Mouse (Mus musculus) lung, postnatal 0 days (tissue): ENCODE measurements around the gene Bpifb3. TPM values are rescaled to one million over a fixed set of nuclear protein-coding genes. Genes with fewer than 3 reads are reported as not detected.

Source experiments
- ATAC-seq: fragments of 200-750 bp; cut with Nextera tagmentation; 2 replicates; pipeline ENCODE4 v1.8.0; 2017; ENCODE audit warnings: moderate library complexity
- DNase-seq: peaks from one replicate; pipeline ENCODE4 v3.0.0-alpha.2; 2016; ENCODE audit warnings: low spot score
- H3K27ac ChIP-seq: fragments of 300-500 bp; sonication (generic); 2 replicates; pipeline ENCODE4 v1.5.1; 2014; ENCODE audit warnings: antibody characterized with exemption, mild to moderate bottlenecking, low read length, mixed read lengths
- H3K27me3 ChIP-seq: fragments of 300-500 bp; sonication (generic); replicated peaks from 2 replicates; pipeline ENCODE4 v1.6.1; 2014; ENCODE audit warnings: low read length, mixed read lengths; ENCODE audit not compliant: insufficient read depth
- H3K36me3 ChIP-seq: fragments of 300-500 bp; sonication (generic); 2 replicates; pipeline ENCODE4 v1.6.1; 2014; ENCODE audit warnings: low read length, mixed read lengths; ENCODE audit not compliant: insufficient read depth
- H3K4me1 ChIP-seq: fragments of 300-500 bp; sonication (generic); 2 replicates; pipeline ENCODE4 v1.6.1; 2014; ENCODE audit warnings: antibody characterized with exemption, low read depth, low read length, mixed read lengths; ENCODE audit not compliant: insufficient read depth
- H3K4me2 ChIP-seq: fragments of 300-500 bp; sonication (generic); replicated peaks from 2 replicates; pipeline ENCODE4 v1.6.1; 2014; ENCODE audit warnings: low read depth, mild to moderate bottlenecking, low read length, moderate library complexity, mixed read lengths
- H3K4me3 ChIP-seq: fragments of 300-500 bp; sonication (generic); 2 replicates; pipeline ENCODE4 v1.5.1; 2014; ENCODE audit warnings: low read depth, low read length
- H3K9ac ChIP-seq: fragments of 300-500 bp; sonication (generic); replicated peaks from 2 replicates; pipeline ENCODE4 v1.6.1; 2014; ENCODE audit warnings: low read depth, mild to moderate bottlenecking
- H3K9me3 ChIP-seq: fragments of 300-500 bp; sonication (generic); 2 replicates; pipeline ENCODE4 v1.6.1; 2016; ENCODE audit warnings: low read length, mixed read lengths
- CTCF ChIP-seq: IDR thresholded peaks from 2 replicates; pipeline ENCODE4 v1.5.1; 2016; ENCODE audit warnings: antibody characterized with exemption, mild to moderate bottlenecking
- EP300 ChIP-seq: IDR thresholded peaks from 2 replicates; pipeline ENCODE4 v1.6.1; 2016; ENCODE audit warnings: antibody characterized with exemption, mild to moderate bottlenecking, control low read depth
- WGBS: fragments of 180-500 bp; shearing (Covaris S2); extraction: QIAGEN DNeasy Blood & Tissue Kit; methylation state at CpG from one replicate; pipeline ENCODE4 v1.1.7; 2014; 5-methylcytosine and 5-hydroxymethylcytosine counted together
- polyA plus RNA-seq: library from polyadenylated mRNA; unstranded; fragments of >200 nt; fragmentation: Nextera tagmentation; extraction: Ambion mirVana; gene quantifications from 2 replicates; pipeline ENCODE4 v1.2.1, GENCODE M21; 2015

Gene Bpifb3
- polyA plus RNA-seq, 1 experiment from 2014 or later, result not detected

GRCm38 (mm10) chr2:153914151-153914550, 3.9 kb upstream of the Bpifb3 start:
- ATAC-seq, result 0 out of 2 replicates have a peak, but pooled peaks have one; percentile 21
- H3K4me2 ChIP-seq, result no peak overlapping the region
- H3K27me3 ChIP-seq, result no peaks in the 10 kb centered on the region
- H3K9me3 ChIP-seq, result no peaks in the 10 kb centered on the region
- no peaks in the 10 kb centered on the region for H3K36me3 ChIP-seq
- DNase-seq, result no peak
- H3K27ac ChIP-seq, result no peak overlapping the region
- H3K4me3 ChIP-seq, result no peak overlapping the region
- H3K4me1 ChIP-seq, result no peaks in the 10 kb centered on the region
- H3K9ac ChIP-seq, result no peak overlapping the region
- no peak for TF ChIP-seq CTCF
- no peak for TF ChIP-seq EP300
- WGBS, result 52% methylated on average over 5 of the region's 5 CpGs

- DNase-seq (no peak), ATAC-seq (no peak)
- Histone ChIP-seq H3K27ac (no peak overlapping the region), H3K36me3 (no peaks in the 10 kb centered on the region), H3K4me1 (no peaks in the 10 kb centered on the region), H3K9ac (no peak overlapping the region), H3K4me2 (no peak overlapping the region), H3K4me3 (no peak overlapping the region), H3K9me3 (no peaks in the 10 kb centered on the region), H3K27me3 (no peaks in the 10 kb centered on the region)
- 77% methylated on average over 6 of the region's 6 CpGs for WGBS
- TF ChIP-seq CTCF (no peak), EP300 (no peak)
Observed at GRCm38 (mm10) chr2:153921246-153921645, 3.2 kb downstream of the Bpifb3 start.

GRCm38 (mm10) chr2:153929871-153930413, 11.9 kb downstream of the Bpifb3 start:
- Histone ChIP-seq H3K36me3 (no peaks in the 10 kb centered on the region), H3K9me3 (no peaks in the 10 kb centered on the region), H3K4me2 (no peak overlapping the region), H3K27me3 (no peaks in the 10 kb centered on the region), H3K9ac (no peak overlapping the region), H3K27ac (no peak overlapping the region), H3K4me1 (no peaks in the 10 kb centered on the region), H3K4me3 (no peak overlapping the region)
- ATAC-seq (0 out of 2 replicates have a peak, but pooled peaks have one; percentile 5), DNase-seq (peak; percentile 53)
- WGBS, result 44% methylated on average over 3 of the region's 3 CpGs
- TF ChIP-seq CTCF, result peak; percentile 94
- no peak for TF ChIP-seq EP300

- H3K36me3 ChIP-seq, result no peaks in the 10 kb centered on the region
- no peak overlapping the region for H3K9ac ChIP-seq
- TF ChIP-seq CTCF (no peak), EP300 (no peak)
- no peaks in the 10 kb centered on the region for H3K9me3 ChIP-seq
- H3K4me3 ChIP-seq, result no peak overlapping the region
- no peaks in the 10 kb centered on the region for H3K4me1 ChIP-seq
- DNase-seq, result no peak
- WGBS, result 79% methylated on average over 6 of the region's 6 CpGs
- no peaks in the 10 kb centered on the region for H3K27me3 ChIP-seq
- H3K27ac ChIP-seq, result no peak overlapping the region
- H3K4me2 ChIP-seq, result no peak overlapping the region
- ATAC-seq, result no peak
Observed at GRCm38 (mm10) chr2:153931125-153931524, 13.1 kb downstream of the Bpifb3 start.

GRCm38 (mm10) chr2:153933311-153933710, 15.3 kb downstream of the Bpifb3 start:
- Histone ChIP-seq H3K4me3 (no peak overlapping the region), H3K9me3 (no peaks in the 10 kb centered on the region), H3K4me1 (no peaks in the 10 kb centered on the region), H3K9ac (no peak overlapping the region), H3K36me3 (no peaks in the 10 kb centered on the region), H3K27ac (no peak overlapping the region), H3K4me2 (no peak overlapping the region), H3K27me3 (no peaks in the 10 kb centered on the region)
- TF ChIP-seq EP300, result no peak
- no peak for ATAC-seq
- WGBS, result 64% methylated on average over 6 of the region's 6 CpGs
- no peak for DNase-seq

GRCm38 (mm10) chr2:153935348-153935747, 17.3 kb downstream of the Bpifb3 start:
- ATAC-seq, result no peak
- no peaks in the 10 kb centered on the region for H3K27me3 ChIP-seq
- DNase-seq, result no peak
- TF ChIP-seq EP300 (no peak), CTCF (no peak)
- no peak overlapping the region for H3K9ac ChIP-seq
- WGBS, result 90% methylated on average over 6 of the region's 6 CpGs
- H3K4me2 ChIP-seq, result no peak overlapping the region
- H3K4me3 ChIP-seq, result no peak overlapping the region
- no peaks in the 10 kb centered on the region for H3K36me3 ChIP-seq
- no peaks in the 10 kb centered on the region for H3K4me1 ChIP-seq
- H3K9me3 ChIP-seq, result no peaks in the 10 kb centered on the region
- no peak overlapping the region for H3K27ac ChIP-seq

GRCm38 (mm10) chr2:153937843-153938242, 19.8 kb downstream of the Bpifb3 start, which contains the start of gene Bpifb4:
Gene Bpifb4 (plus strand): TSS chr2:153938212.
- no peak within 1 kb of the TSS for H3K9ac ChIP-seq
- no peaks in the 10 kb centered on the region for H3K9me3 ChIP-seq
- H3K27me3 ChIP-seq, result no peaks in the 10 kb centered on the region
- H3K4me2 ChIP-seq, result no peak within 1 kb of the TSS
- WGBS, result 82% methylated on average over 5 of the region's 5 CpGs
- DNase-seq (no peak), ATAC-seq (no peak)
- no peak within 1 kb of the TSS for H3K4me3 ChIP-seq
- H3K27ac ChIP-seq, result no peak within 1 kb of the TSS
- no peaks in the 10 kb centered on the region for H3K36me3 ChIP-seq
- H3K4me1 ChIP-seq, result no peaks in the 10 kb centered on the region
- TF ChIP-seq EP300 (no peak), CTCF (no peak)
